Mouse (Mus musculus) mouse trophoblast stem cell (cell line): ENCODE results near the gene Mgat5.

ENCODE experiments used
- in situ Hi-C, 2 experiments: fragments of 300-500 bp; cut with MseI, MboI; formaldehyde crosslinking; loops; 2 replicates in 1 of 2; 3 replicates in 1 of 2; pipeline ENCODE4 v1.15.1; 2025

The Mgat5 gene

GRCm38 (mm10) chr1:127487161-127487560, 282.3 kb downstream of the Mgat5 start:
- in situ Hi-C loops, result no loop called here

- in situ Hi-C loops, result loop anchor here (5.0 kb wide), 3 partner anchors 180 to 270 kb away; partner anchors contain the start of gene Tmem163 (in 2 of the 2)
Observed at GRCm38 (mm10) chr1:127496737-127497543, 292.1 kb downstream of the Mgat5 start.

- in situ Hi-C loops, result loop anchor here (5.0 kb wide), 3 partner anchors 179 to 269 kb away; partner anchors contain the start of gene Tmem163 (in 2 of the 2)
Observed at GRCm38 (mm10) chr1:127498746-127499145, 293.9 kb downstream of the Mgat5 start.

DNA sequence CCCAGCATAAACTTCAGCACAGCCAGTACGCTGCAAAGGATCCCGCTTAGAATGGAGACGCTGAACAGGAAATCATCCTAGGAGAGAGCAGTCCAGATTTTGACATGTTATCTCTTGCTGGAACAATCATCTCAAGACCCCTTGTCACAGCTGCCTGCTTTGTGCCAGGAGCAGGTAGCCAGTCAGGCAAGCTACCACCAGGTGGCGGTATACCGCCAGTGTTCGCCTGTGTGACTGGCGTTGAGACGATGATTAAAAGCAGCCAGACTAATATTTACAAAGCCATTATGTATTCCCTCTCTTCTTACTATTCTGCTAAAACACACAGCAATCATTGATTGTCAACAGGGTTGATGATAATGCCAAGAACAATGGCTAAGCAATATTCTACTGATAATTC, 295.4 kb downstream of the Mgat5 start:
- in situ Hi-C loops, result no loop called here

DNA sequence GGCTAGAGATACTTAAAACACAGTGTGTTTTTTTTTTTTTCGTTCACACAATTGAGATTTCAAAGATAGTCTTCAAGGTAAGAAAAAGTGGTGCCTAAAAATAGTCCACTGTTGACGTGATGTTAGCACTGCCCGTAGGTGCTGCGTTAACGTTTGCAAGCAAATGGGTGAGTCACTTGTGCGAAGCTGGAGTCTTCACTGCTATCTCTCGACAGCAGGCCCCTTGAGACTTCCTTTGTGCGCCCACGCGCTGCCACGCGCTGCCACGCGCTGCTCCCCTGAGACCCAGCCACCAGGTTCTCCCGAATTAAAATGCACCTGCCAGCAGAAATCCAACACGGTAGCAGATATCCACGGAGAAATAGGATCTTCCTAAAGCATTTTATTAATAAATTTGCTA, 295.9 kb downstream of the Mgat5 start:
- in situ Hi-C loops, result no loop called here

- in situ Hi-C loops, result no loop called here
Observed at GRCm38 (mm10) chr1:127507042-127507650, 302.3 kb downstream of the Mgat5 start.

DNA sequence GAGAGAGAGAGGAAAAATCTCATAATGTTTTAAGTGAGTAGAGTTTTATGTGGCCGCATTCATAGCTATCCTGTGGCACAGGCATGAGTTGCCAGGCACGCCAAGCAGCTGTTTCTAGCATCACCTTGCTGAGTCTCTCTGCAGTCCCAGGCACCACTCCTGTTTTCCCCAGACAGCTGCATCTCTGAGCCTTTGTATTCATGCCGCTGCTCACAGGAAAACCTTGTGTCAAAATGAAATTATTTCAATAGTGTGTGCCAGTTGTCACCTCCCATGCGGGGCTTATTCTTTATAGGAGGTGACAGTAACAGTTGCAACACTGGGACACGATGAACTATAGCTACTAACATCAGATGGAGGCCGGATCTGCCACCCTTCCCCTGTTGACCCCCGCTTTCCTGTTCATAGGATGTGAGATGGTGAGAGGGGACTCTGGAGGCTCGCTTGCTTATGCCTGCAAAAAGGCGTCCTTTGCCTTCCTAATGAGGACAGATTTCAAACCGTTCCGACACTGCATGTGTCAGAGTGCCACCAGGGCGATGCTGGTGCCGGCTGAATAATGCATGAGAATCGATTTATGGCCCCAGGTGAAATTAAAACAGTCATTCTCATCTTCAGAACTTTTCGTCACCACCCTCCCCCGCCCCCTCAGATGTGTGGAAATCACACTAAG, 303.4 kb downstream of the Mgat5 start:
- in situ Hi-C loops, result no loop called here

- in situ Hi-C loops, result no loop called here
Observed at GRCm38 (mm10) chr1:127508921-127509320, 304.1 kb downstream of the Mgat5 start.

DNA sequence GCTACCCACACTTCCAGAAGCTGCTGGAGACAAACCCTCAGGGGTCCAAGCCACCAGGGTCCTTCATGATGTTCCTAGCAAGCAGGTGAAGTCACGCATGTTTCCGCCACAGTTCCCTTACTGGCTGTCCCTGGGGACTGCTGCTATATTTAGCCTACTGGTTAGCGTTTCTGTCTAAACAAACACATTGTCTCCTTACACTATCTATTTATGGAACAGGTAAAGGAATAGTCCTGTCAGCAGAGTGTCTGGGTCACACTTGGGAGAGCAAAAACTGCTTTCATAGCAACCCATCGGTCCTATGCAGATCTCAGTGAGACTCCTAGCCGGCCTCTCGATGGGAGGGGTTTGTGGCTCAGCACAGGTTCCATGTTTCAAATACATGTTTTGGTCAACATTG, 306.5 kb downstream of the Mgat5 start:
- in situ Hi-C loops, result no loop called here

- in situ Hi-C loops, result no loop called here
Observed at GRCm38 (mm10) chr1:127512709-127513108, 307.9 kb downstream of the Mgat5 start.

- in situ Hi-C loops, result no loop called here
Observed at GRCm38 (mm10) chr1:127513140-127513539, 308.3 kb downstream of the Mgat5 start.

DNA sequence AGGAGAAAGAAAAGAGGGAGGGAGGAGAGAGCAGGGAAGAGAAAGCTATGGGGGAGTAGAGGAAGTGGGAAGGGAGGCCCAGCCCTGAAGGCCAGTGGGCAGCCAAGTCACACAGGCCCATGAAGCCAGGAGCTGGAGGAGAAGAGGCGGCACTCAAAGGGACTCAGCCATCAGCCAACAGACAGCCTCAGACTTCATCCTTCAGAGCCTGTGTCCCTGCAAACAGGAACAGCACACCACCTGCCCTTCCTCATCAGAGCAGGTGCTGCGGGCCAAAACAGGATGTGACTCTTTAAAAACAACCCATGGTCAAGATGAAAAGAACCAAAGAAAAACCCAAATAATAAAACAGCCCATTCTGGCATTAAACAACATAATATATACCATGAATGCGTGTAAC, 308.8 kb downstream of the Mgat5 start:
- in situ Hi-C loops, result no loop called here

DNA sequence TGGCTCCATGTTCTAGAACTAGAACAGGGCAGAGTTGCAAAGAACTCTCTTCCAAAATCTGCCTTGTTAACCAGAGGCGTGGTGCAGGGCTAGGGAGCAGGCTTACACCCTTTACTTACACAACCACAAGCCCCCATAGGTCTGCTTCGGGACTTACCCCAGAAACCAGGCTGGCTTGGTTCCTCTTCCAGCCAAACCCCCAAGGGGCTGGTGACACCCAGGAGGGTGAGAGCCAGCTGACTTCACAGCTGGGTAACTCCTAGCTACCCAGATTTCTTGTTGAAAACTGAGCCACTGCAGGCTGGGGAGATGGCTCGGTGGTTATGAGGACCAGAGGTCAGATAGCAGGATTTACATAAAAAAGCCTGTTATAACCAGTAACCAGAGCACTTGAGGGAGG, 309.7 kb downstream of the Mgat5 start:
- in situ Hi-C loops, result no loop called here

- in situ Hi-C loops, result no loop called here
Observed at GRCm38 (mm10) chr1:127514888-127515287, 310.1 kb downstream of the Mgat5 start.

- in situ Hi-C loops, result no loop called here
Observed at GRCm38 (mm10) chr1:127523364-127523763, 318.5 kb downstream of the Mgat5 start.

DNA sequence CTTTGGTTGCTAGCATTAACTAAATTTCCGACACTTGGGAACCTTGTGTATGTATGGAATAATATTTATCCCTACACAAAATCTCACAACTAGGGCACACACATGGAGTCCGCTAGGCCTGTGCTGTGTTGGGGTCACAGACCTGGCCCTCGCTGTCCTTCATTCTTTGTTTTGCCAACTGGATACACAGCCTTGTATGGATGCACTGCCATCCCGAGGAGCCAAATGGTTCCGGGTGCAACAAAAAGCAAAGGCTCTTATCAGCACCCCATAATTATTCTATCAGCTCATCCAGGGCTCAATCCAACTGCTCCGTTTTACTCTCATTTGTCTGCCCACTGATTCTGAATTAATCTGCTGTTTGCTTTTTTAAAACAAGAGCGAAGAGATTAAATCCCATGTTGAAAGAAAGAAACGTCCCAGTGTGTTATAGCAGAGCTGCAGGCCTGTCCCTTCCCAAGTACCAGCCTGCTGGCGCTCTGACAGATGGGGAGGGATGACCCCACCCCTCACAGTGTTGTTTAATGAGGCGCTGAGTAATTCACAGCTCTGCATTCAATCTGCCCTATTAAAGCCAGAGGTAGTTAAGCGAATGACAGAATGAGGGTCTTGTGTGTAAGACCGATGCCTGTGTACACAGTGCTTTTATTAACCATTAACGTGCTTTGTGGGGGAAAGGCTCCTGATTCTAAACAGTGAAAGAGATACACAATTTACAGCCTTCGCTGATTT, 326.2 kb downstream of the Mgat5 start:
- in situ Hi-C loops, result no loop called here

DNA sequence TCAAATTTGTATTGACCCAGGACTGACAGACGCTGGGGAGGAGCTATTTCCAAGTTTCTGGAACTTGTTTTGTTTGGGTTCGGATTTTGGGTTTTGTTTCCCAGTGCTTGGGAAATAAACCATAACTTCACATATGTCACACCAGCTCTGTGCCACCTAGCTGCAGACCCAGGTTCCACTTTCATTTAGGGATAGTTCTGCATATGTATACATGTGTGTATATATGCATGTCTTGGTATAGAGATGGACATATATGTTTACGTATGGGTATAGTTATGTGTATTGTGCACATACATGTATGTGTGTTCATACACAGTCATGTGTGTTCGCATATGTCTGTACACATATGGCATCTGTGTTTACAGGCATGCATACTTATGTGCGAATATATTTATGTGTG, 326.9 kb downstream of the Mgat5 start:
- in situ Hi-C loops, result no loop called here

DNA sequence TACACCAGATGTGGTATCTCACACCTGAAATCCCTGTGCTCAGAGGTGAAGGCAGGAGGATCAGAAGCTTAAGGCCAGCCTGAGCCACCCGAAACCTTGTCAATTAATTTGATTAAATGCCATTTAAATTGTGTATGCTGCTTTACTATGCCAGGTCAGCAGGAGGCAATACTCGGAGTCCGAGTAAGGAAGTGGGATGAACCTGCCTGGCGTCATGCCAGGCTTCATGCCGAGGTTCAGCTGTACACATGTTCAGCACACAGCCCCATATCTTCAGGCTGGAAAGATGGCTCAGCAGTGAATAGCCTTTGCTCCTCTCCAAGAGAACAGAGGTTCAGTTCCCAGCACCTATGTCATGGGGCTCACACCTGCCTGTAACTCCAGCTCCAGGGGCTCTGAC, 331.6 kb downstream of the Mgat5 start:
- in situ Hi-C loops, result no loop called here

DNA sequence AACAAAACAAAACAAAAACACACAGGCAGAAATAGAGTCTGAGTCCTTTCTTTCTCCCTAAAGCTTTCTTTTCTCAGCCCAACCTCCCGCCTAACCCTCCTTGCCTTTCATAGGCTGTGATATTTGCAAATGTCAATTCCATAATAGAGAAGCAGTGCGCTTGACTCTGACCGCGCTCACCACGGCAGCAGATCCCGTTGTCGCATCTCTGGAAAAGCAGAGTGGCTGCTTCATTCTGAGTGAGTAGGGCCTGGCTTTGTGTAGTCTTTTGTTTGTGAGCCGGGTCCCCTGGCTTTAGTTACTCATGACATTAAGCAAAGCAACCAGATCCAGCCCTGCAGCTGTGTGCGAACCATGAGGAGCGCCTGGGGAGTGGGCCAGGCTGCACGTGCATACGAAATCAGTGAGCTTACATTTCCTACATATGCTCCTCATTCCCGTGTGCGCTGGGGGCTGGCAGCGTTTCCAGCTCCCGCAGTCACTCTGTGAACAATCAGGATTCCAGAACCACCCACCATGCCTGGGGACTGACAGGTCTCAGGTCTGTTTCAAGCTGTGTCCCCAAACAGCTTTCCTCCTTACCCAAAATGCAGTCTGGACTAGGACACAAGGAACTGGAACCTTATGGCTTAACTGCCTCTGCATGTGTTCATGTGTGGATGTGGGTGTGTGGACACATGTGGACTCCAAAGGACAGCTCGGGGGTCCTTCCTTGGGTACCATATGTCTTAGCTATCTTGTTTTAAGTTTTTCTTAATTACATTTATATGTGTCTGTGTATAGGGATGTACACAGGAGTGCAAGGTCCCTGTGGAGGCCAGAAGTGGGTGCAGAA, 332.6 kb downstream of the Mgat5 start:
- in situ Hi-C loops, result no loop called here
